9 mouse cellular contexts compared by ENCODE assay signal in the genomic region with DNA sequence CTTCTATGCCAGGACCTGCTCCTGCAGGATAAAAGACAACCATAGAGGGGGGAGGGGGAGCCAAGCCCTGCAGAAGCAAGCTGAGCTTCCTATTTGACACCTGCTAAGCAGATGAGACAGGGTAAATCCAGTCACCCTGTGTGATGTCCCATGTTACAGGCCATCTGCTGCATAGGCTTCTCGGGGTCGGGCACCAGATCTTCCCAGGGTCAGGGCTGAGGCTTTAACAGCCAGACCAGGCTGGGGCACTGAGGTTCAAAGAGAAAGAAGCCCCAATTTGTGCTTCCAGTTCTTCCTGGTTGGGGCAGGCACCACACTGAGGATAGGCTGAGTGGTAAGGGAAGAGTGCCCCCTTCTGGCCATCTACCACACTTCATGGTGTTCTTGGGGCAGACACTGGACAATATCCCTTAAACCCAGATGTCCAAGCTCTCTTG.
A peak's percentile ranks its signal among the peaks of the same experiment; 100 is the strongest.
DNase-seq lines count a peak whose midpoint lies in the region; ATAC-seq and TF ChIP-seq lines count a peak whose summit lies in the region.
"Had no signal": no experiment of that assay in that cellular context is flagged by ENCODE, and none has a peak within 500 bp of the region (broad histone marks: within the 10 kb centered on the region; RNA-seq: fewer than 3 reads in every experiment).

No protein-coding gene starts in this region.

- ATAC-seq in embryonic facial prominence, embryonic 12.5 days (ENCODE audit: insufficient number of reproducible peaks, insufficient read depth, low FRiP score, low TSS enrichment) = 0 out of 2 replicates have a peak, but pooled peaks have one; percentile 38
- 0 out of 2 replicates have a peak, but pooled peaks have one; percentile 47 for ATAC-seq in heart, embryonic 16.5 days (replicated peaks; ENCODE audit: extremely low read depth, insufficient read depth, low FRiP score)
- peak; percentile 57; the same call in 1 of the 2 replicates for ATAC-seq in kidney, postnatal 0 days (replicated peaks; ENCODE audit: low FRiP score, low read depth)
- ATAC-seq in limb, embryonic 13.5 days (ENCODE audit: low FRiP score, low read depth) = peak; percentile 72
- peak; percentile 71; the same call in 1 of the 2 replicates for ATAC-seq in neural tube, embryonic 11.5 days (ENCODE audit: insufficient read depth, low FRiP score, low TSS enrichment)

- intact Hi-C loops in heart, adult 2 months (cut with DNase I) = loop anchor here (1.0 to 5.0 kb wide), 3 partner anchors 488 to 725 kb away; no protein-coding TSS in a partner anchor

- TF ChIP-seq EP300 in heart, adult 2 months (IDR thresholded peaks at IDR 0.05; ENCODE audit: insufficient read depth, low read depth, low read length) = peak; percentile 75; the same call in 1 of the 2 replicates

- no peak for TF ChIP-seq POLR2A in heart, adult 2 months (IDR thresholded peaks at IDR 0.05; ENCODE audit: insufficient read depth, low read depth, low read length)

- H3K9ac ChIP-seq in heart, adult 2 months (ENCODE audit: low read depth, low read length) = no peak overlapping the region
- no peak overlapping the region for H3K9ac ChIP-seq in embryonic facial prominence, embryonic 12.5 days
- no peak overlapping the region for H3K9ac ChIP-seq in heart, embryonic 16.5 days (ENCODE audit: low read length)
- no peak overlapping the region for H3K9ac ChIP-seq in kidney, postnatal 0 days (ENCODE audit: low read depth, low read length)
- H3K9ac ChIP-seq in limb, embryonic 13.5 days = no peak overlapping the region
- no peak overlapping the region for H3K9ac ChIP-seq in neural tube, embryonic 11.5 days (ENCODE audit: low read length)
- H3K9ac ChIP-seq: heart, embryonic 15.5 days had no signal

- TF ChIP-seq CTCF in heart, adult 2 months (IDR thresholded peaks at IDR 0.05) = peak; percentile 75
- TF ChIP-seq CTCF in kidney, postnatal 0 days (IDR thresholded peaks at IDR 0.05; ENCODE audit: low read depth) = peak; percentile 82

- no peak overlapping the region for H3K27ac ChIP-seq in heart, adult 2 months
- H3K27ac ChIP-seq in heart, embryonic 10.5 days = no peak overlapping the region
- no peak overlapping the region for H3K27ac ChIP-seq in embryonic facial prominence, embryonic 12.5 days
- H3K27ac ChIP-seq in heart, embryonic 16.5 days (ENCODE audit: low read length) = no peak overlapping the region
- no peak overlapping the region for H3K27ac ChIP-seq in kidney, postnatal 0 days
- H3K27ac ChIP-seq in limb, embryonic 13.5 days = no peak overlapping the region
- no peak overlapping the region for H3K27ac ChIP-seq in neural tube, embryonic 11.5 days (ENCODE audit: low read depth, low read length)
- H3K27ac ChIP-seq: heart, embryonic 15.5 days had no signal

- H3K27me3 ChIP-seq in heart, adult 2 months (ENCODE audit: control insufficient read depth, insufficient read depth, low read length) = no peaks in the 10 kb centered on the region
- peaks cover 8% of the 10 kb centered on the region; the same call in 1 of the 2 replicates for H3K27me3 ChIP-seq in heart, embryonic 10.5 days (ENCODE audit: insufficient read depth, poor library complexity, severe bottlenecking)
- no peaks in the 10 kb centered on the region for H3K27me3 ChIP-seq in embryonic facial prominence, embryonic 12.5 days
- no peaks in the 10 kb centered on the region for H3K27me3 ChIP-seq in heart, embryonic 16.5 days (ENCODE audit: control insufficient read depth, insufficient read depth, low read length)
- no peaks in the 10 kb centered on the region for H3K27me3 ChIP-seq in kidney, postnatal 0 days (ENCODE audit: insufficient read depth, low read length)
- peaks cover 3% of the 10 kb centered on the region; the same call in 1 of the 2 replicates for H3K27me3 ChIP-seq in limb, embryonic 13.5 days
- no peaks in the 10 kb centered on the region for H3K27me3 ChIP-seq in neural tube, embryonic 11.5 days (ENCODE audit: control insufficient read depth, insufficient read depth, low read length)

- H3K79me2 ChIP-seq in heart, adult 2 months (replicated peaks; ENCODE audit: control insufficient read depth, insufficient read depth, low read length) = no peaks in the 10 kb centered on the region

- no peaks in the 10 kb centered on the region for H3K36me3 ChIP-seq in heart, adult 2 months (ENCODE audit: control insufficient read depth, insufficient read depth, low read length)
- H3K36me3 ChIP-seq in heart, embryonic 10.5 days = no peaks in the 10 kb centered on the region
- H3K36me3 ChIP-seq in embryonic facial prominence, embryonic 12.5 days = no peaks in the 10 kb centered on the region
- H3K36me3 ChIP-seq in heart, embryonic 16.5 days (ENCODE audit: control insufficient read depth, insufficient read depth) = no peaks in the 10 kb centered on the region
- H3K36me3 ChIP-seq in kidney, postnatal 0 days (ENCODE audit: insufficient read depth, low read length) = no peaks in the 10 kb centered on the region
- H3K36me3 ChIP-seq in limb, embryonic 13.5 days = no peaks in the 10 kb centered on the region
- no peaks in the 10 kb centered on the region for H3K36me3 ChIP-seq in neural tube, embryonic 11.5 days (ENCODE audit: control insufficient read depth, insufficient read depth, low read length)
- H3K36me3 ChIP-seq: heart, embryonic 15.5 days had no signal

- 12% methylated on average over 2 of the region's 2 CpGs for WGBS in heart, adult 2 months
- WGBS in heart, embryonic 10.5 days = 0% methylated on average over 2 of the region's 2 CpGs
- WGBS in embryonic facial prominence, embryonic 12.5 days = 4% methylated on average over 2 of the region's 2 CpGs
- 14% methylated on average over 2 of the region's 2 CpGs for WGBS in heart, embryonic 16.5 days
- 3% methylated on average over 2 of the region's 2 CpGs for WGBS in kidney, postnatal 0 days
- WGBS in limb, embryonic 13.5 days = 2% methylated on average over 2 of the region's 2 CpGs
- WGBS in neural tube, embryonic 11.5 days = 6% methylated on average over 2 of the region's 2 CpGs

- no peak overlapping the region for H3K4me3 ChIP-seq in heart, adult 2 months
- no peak overlapping the region for H3K4me3 ChIP-seq in heart, embryonic 10.5 days
- no peak overlapping the region for H3K4me3 ChIP-seq in embryonic facial prominence, embryonic 12.5 days
- no peak overlapping the region for H3K4me3 ChIP-seq in heart, embryonic 16.5 days (ENCODE audit: low read length)
- H3K4me3 ChIP-seq in kidney, postnatal 0 days (replicated peaks; ENCODE audit: low read depth, low read length) = no peak overlapping the region
- H3K4me3 ChIP-seq in limb, embryonic 13.5 days = no peak overlapping the region
- H3K4me3 ChIP-seq in neural tube, embryonic 11.5 days (ENCODE audit: low read depth, low read length) = no peak overlapping the region
- H3K4me3 ChIP-seq: heart, embryonic 15.5 days had no signal

- peak; percentile 55 to 72 for DNase-seq in heart, adult 2 months
- DNase-seq in heart, embryonic 10.5 days (ENCODE audit: low spot score) = no peak
- peak; percentile 78 for DNase-seq in kidney, postnatal 0 days (ENCODE audit: low spot score)
- peak; percentile 80 for DNase-seq in neural tube, embryonic 11.5 days (ENCODE audit: low spot score)
- peak; percentile 58 for DNase-seq in urinary bladder, postnatal 14 days (ENCODE audit: low spot score)

- H3K9me3 ChIP-seq in heart, embryonic 10.5 days = no peaks in the 10 kb centered on the region
- no peaks in the 10 kb centered on the region for H3K9me3 ChIP-seq in embryonic facial prominence, embryonic 12.5 days
- no peaks in the 10 kb centered on the region for H3K9me3 ChIP-seq in heart, embryonic 16.5 days (replicated peaks; ENCODE audit: control insufficient read depth, low read length)
- no peaks in the 10 kb centered on the region for H3K9me3 ChIP-seq in kidney, postnatal 0 days (replicated peaks; ENCODE audit: low read length)
- no peaks in the 10 kb centered on the region for H3K9me3 ChIP-seq in limb, embryonic 13.5 days
- no peaks in the 10 kb centered on the region for H3K9me3 ChIP-seq in neural tube, embryonic 11.5 days (ENCODE audit: control insufficient read depth, low read length)
- H3K9me3 ChIP-seq: heart, embryonic 15.5 days had no signal

- H3K4me1 ChIP-seq in heart, adult 2 months (ENCODE audit: control insufficient read depth, insufficient read depth, low read length) = no peaks in the 10 kb centered on the region; the same call in 1 of the 2 replicates
- peaks cover 4% of the 10 kb centered on the region; the same call in 1 of the 2 replicates for H3K4me1 ChIP-seq in heart, embryonic 10.5 days
- peaks cover 8% of the 10 kb centered on the region; the same call in 1 of the 2 replicates for H3K4me1 ChIP-seq in embryonic facial prominence, embryonic 12.5 days
- no peaks in the 10 kb centered on the region for H3K4me1 ChIP-seq in heart, embryonic 16.5 days (ENCODE audit: control insufficient read depth, insufficient read depth, low read length)
- H3K4me1 ChIP-seq in kidney, postnatal 0 days (replicated peaks; ENCODE audit: insufficient read depth, low read length) = no peaks in the 10 kb centered on the region
- peaks cover 7% of the 10 kb centered on the region for H3K4me1 ChIP-seq in limb, embryonic 13.5 days
- no peaks in the 10 kb centered on the region for H3K4me1 ChIP-seq in neural tube, embryonic 11.5 days (ENCODE audit: control insufficient read depth, insufficient read depth, low read length)

- no peak overlapping the region for H3K4me2 ChIP-seq in embryonic facial prominence, embryonic 12.5 days (replicated peaks)
- no peak overlapping the region for H3K4me2 ChIP-seq in heart, embryonic 16.5 days (ENCODE audit: low read depth, low read length)
- H3K4me2 ChIP-seq in kidney, postnatal 0 days (ENCODE audit: low read length) = no peak overlapping the region
- no peak overlapping the region for H3K4me2 ChIP-seq in limb, embryonic 13.5 days (replicated peaks)
- H3K4me2 ChIP-seq in neural tube, embryonic 11.5 days (ENCODE audit: low read depth) = no peak overlapping the region
- H3K4me2 ChIP-seq: heart, embryonic 15.5 days had no signal
